Mouse (Mus musculus): ENCODE data around the gene Adcy4. TPM values are rescaled to one million over a fixed set of nuclear protein-coding genes. Genes with fewer than 3 reads are reported as not detected.

Adcy4 gene
- 10 to 100 TPM in 1 of 2 experiments, 1 to 10 TPM in 1; 9.2 to 11.3 TPM for total RNA-seq (2021)
- long read RNA-seq, experiment 1, partial matches to known transcripts: 2 of 15 reads
- long read RNA-seq, experiment 1, other reads (novel, unspliced or antisense): 8 of 15 reads
- long read RNA-seq, experiment 2, transcript Adcy4-201 (26 exons, 3,444 nt): major isoform, 5 of 23 reads
- long read RNA-seq, experiment 2, partial matches to known transcripts: 4 of 23 reads
- long read RNA-seq, experiment 2, other reads (novel, unspliced or antisense): 12 of 23 reads

GRCm38 (mm10) chr14:55783958-55784235 lies at the start of gene Adcy4:
TSS of gene Adcy4 (minus strand) at chr14:55784095.
- peak; percentile 13 to 14 for DNase-seq (ENCODE audit: low spot score in 2 of 2)

GRCm38 (mm10) chr14:55833126-55833525 lies 49.2 kb upstream of the Adcy4 start:
- DNase-seq (ENCODE audit: low spot score in 2 of 2): no peak

DNA sequence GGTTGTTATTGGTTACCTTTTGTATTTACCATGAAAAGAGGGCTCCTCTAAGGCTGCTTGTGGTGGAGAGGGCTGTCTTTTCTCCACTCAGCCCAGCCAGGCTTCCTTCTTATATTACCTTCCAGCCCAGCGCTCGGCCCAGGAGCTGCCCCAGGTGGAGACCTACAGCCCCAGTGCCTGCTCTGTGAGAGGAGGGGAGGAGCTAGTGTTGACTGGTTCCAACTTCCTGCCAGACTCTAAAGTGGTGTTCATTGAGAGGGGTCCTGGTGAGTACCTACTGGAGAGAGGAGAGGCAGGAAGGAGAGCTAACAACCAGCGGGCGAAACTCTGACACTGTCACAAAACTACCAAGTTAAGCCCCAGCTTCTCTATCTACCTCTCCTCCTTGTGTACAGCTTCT lies 46.4 kb upstream of the Adcy4 start:
- DNase-seq (ENCODE audit: low spot score in 2 of 2): peak in 1 of 2 experiments; percentile 13

- DNase-seq (ENCODE audit: low spot score in 2 of 2): peak in 1 of 2 experiments; percentile 8
Observed at GRCm38 (mm10) chr14:55829854-55830253, 46.0 kb upstream of the Adcy4 start.

- peak in 1 of 2 experiments; percentile 14 for DNase-seq (ENCODE audit: low spot score in 2 of 2)
Observed at GRCm38 (mm10) chr14:55828716-55829263, 44.9 kb upstream of the Adcy4 start.

DNA sequence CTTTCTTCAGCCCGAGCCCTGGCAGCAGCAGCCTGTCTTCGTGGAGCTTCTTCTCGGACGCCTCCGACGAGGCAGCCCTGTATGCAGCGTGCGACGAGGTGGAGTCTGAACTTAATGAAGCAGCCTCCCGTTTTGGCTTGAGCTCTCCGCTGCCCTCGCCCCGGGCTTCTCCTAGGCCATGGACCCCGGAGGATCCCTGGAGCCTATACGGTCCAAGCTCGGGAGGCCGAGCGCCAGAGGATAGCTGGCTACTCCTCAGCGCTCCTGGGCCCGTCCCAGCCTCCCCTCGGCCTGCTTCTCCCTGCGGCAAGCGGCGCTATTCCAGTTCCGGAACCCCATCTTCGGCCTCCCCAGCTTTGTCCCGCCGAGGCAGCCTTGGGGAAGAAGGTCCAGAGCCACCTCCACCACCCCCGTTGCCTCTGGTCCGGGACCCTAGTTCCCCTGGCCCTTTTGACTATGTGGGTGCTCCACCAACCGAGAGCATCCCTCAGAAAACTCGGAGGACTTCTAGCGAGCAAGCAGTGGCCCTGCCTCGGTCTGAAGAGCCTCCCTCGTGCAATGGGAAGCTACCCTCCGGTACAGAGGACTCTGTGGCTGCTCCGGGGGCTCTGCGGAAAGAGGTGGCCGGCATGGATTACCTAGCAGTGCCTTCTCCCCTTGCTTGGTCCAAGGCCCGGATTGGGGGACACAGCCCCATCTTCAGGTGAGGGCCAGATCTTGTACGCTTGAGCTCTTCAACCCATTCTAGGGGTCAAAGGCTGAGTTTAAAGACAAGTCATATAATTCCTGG lies 42.9 kb upstream of the Adcy4 start:
- peak; percentile 22 to 43 for DNase-seq (ENCODE audit: low spot score in 2 of 2)

GRCm38 (mm10) chr14:55826142-55826541 lies 42.2 kb upstream of the Adcy4 start:
- DNase-seq (ENCODE audit: low spot score in 2 of 2): peak in 1 of 2 experiments; percentile 27

- DNase-seq (ENCODE audit: low spot score in 2 of 2): peak; percentile 25 to 42
Observed at GRCm38 (mm10) chr14:55825216-55826051, 41.5 kb upstream of the Adcy4 start.

DNA sequence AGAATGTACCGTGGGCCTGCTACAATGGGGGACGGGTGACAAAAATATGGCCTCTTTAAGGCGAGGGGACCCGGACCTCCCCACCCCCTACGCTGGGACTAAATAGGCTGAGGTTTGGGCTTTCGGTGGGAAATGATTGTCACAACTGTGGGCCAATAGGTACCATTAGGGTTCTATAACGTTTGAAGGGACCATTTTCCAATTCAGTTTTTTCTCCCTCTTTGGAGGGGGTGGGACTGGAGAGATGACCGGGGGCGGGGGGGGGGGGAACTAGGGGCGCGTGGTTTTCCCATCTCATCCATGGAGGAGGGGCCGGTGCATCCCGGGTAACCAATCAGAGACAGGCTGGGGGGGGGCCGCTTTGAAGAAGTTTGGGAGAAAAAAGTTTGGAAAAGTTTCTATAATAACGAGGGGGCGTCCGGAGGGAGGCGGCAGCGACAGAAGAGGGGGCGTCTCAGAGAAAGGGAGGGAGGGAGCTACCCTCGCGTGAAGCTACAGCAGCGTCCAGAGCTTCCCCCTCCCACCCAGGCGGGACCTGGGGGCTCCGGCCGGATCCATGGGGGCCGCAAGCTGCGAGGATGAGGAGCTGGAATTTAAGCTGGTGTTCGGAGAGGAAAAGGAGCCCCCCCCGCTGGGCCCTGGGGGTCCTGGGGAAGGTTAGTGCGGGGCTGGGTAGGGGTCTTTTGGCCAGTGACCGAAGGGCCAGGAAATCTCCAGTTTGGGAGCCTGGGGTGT lies 40.8 kb upstream of the Adcy4 start:
- DNase-seq (ENCODE audit: low spot score in 2 of 2): peak; percentile 60 to 81

DNA sequence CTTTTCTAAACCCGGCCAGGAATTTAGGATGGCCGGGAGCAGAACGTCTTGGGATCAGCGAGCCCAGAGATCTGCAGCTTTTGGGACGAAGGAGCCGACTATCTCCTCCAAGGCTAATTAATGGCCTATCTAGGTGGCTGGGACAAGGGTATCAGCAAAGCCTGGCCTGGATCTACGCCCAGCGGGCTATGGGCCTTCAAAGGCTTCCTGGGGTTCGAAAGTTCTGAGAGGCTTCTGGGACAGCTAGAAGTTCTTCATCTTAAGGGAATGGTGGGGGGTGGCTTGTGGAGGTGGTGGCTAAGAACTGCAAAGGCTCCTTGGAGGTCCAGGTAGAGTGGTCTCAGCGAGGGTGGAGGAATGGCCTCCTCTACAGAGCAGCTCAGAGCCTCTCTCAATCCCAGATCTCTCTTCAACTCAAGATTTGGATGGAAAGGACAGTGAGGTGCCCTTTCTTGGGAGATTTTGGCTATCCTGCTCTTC lies 40.1 kb upstream of the Adcy4 start:
- DNase-seq (ENCODE audit: low spot score in 2 of 2): peak; percentile 18 to 45

DNA sequence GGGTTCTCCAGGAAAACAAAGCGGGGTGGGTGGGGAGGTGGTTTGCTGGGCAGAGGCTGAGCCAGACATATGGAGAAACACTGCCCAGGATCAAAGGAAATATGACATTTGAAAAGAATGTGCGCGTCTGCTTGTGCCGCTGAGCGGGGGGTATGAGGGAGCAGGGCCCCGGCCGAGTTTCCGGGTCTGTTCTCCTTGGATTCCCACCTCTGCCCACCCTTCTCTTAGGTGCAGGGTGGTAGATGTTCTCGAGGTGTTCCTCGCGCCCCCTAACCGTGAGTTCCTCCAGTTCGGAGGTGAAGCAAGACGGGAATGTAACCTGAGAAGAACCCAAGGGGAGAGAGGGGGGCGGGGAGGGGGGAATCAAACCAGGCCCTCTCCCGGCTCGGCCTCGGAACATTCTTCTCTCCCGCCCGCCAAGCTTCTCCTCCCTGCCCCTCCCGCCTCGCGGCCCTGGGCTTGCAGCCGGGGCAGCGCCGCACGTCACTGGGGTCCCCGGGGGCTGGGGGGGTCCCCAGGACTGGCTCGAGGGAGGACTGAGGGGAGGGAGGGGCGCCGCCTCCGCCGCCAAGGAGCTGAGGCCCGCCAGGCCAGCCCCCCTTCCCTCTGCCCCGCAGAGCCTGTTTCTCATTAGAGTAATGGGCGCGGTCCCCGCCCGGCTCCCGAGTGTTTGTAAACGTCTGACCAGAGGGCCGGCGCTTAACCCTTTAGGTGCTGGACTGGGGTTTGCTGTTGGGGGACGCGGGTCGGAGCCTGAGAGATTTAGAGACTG lies 39.3 kb upstream of the Adcy4 start, which contains the start of gene Nfatc4:
Nfatc4 (plus strand) TSS at position 154 of the 772 bp plus-strand sequence.
- DNase-seq (ENCODE audit: low spot score in 2 of 2): peak; percentile 81 to 91

DNA sequence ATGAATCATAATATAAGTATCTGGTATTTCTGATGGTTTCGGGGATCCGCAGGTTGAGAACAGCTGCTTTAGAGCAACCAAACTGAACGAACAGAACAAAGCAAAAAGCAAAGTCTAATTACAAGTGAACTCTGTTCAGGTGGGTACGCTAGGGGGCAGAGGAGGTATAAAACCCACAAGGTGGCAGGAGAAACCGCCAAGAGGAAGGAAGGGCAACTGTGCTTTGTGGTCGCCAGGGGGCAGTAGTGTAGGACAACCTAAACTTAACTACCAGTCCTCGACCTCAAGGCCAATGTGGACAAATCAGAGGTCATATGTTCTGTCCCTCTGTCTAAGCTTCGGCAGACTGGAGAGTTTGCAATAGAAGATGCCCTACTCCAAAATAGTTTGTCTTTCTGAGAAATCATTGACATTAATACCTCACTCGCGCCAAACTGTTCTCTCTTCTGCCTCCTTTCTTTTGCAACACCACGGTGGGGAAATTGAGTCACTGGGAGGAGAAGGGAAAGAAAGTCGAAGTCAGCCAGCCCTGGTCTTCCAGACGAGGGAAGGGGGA lies 38.6 kb upstream of the Adcy4 start:
- peak; percentile 55 to 79 for DNase-seq (ENCODE audit: low spot score in 2 of 2)

- DNase-seq (ENCODE audit: low spot score in 2 of 2): peak; percentile 4 to 14
Observed at GRCm38 (mm10) chr14:55820576-55820975, 36.7 kb upstream of the Adcy4 start.

DNA sequence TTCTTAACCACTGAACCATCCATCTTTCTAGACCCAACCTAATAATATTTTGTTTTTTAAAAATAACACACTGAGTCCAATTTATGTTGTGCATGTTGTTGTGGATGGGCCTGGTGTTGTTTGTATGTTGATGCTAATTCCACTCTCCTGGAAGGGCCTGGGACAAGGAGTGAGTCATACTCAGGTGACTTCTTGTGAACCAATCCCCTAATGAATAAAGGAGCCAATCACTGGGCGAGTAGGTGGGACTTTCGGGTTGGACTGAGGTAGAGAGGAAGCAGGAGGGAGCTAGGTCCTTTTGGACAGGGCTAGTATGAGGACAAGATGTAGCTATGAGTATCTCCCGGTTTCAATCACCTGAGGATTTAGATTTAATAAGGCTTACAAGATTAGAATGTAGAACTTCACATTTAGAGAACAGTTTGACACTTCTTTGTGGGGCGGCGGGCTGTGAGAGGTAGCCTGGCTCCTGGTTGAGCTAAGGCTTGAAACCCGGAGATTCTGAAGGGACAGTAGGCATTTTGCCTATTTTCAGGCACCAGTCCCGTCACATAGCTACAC lies 36.0 kb upstream of the Adcy4 start:
- peak in 1 of 2 experiments; percentile 12 for DNase-seq (ENCODE audit: low spot score in 2 of 2)

DNA sequence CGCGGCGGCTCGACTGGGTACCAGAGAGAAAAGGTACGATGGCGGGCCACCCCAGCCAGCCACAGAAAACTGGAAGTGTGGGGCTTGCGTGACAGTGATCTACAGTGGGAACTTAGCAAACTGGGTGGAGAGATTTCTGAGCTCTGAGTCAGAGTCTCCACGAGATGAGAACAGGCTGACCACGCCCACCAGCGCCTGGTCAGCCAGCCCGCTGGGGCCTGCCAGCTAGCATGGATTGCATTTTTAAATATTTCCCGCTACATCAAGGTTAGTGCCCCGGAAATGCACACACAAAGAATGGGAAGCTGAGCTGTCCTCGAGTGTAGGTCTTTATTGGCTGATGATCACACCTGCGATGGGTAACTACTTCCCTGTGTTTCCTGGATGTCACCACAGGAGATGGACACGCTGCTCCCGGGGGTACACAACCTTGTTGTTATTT lies 31.4 kb upstream of the Adcy4 start:
- DNase-seq (ENCODE audit: low spot score in 2 of 2): peak in 1 of 2 experiments; percentile 61

DNA sequence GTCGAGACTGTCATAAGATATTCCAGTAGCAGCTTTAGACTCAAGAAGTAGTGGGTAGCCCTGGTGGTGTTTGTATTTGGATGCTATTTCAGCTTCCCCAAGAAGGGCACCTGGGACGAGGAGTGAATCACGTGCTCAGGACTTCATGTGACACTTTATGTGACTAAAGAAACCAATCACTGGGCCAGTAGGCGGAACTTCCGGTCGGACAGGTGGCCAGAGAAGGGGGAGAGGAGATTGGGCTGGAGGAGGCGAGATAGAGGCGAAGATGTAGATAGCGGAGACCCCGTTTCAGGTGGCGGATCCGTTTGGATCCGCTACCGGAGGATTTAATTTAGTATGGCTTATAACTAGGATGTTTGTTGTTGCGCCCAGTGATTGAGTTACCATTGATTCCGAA lies 31.0 kb upstream of the Adcy4 start:
- DNase-seq (ENCODE audit: low spot score in 2 of 2): peak in 1 of 2 experiments; percentile 70

GRCm38 (mm10) chr14:55795380-55796163 lies 11.7 kb upstream of the Adcy4 start:
- peak in 1 of 2 experiments; percentile 6 for DNase-seq (ENCODE audit: low spot score in 2 of 2)

DNA sequence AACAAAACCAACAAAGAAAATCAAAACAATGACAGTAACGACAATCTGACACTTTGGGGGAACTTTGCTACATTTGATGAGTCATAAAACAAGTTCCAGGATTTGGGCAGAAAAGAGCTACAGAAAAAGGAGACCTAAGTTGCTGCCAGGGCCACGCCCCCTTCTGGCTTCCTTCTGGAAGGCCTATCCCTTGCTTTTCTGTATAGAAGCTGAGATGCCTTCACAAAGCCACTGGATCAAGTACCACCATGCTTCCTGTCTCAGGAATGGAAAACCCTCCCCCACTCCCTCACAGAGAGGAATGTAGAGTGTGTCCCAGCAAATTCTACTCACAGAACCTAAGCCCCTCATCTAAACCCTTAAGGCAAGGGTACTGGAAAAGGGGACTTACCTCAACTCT lies 10.1 kb upstream of the Adcy4 start:
- peak in 1 of 2 experiments; percentile 15 for DNase-seq (ENCODE audit: low spot score in 2 of 2)
